9 mouse cellular contexts compared by ENCODE assay signal in the genomic region with DNA sequence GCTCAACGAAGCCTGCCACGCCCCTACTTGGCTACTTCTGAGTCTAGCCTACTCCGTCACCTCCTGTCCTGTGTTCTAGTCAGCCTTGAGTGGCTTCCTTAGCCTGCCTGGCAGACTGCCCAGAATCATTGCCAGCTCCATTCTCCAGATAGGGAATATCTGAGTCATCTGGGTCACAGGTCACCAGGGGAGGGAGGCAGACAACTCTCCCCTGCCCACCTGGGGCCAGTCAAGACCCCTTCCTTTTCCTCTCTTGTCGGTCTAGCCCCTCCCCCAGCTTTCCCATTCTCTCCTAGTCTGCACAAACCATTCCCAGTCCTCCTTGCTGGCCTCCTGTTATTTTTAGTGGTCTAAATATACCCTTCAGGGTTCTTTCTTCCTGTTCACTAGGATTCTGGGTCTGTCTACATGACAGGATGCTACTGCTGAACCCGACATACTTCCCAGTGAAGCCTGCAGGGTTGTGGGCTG. TPM values are rescaled to one million over a fixed set of nuclear protein-coding genes. Genes with fewer than 3 reads are reported as not detected.
DNase-seq lines count a peak whose midpoint lies in the region; ATAC-seq lines count a peak whose summit lies in the region.
"Had no signal": no experiment of that assay in that cellular context is flagged by ENCODE, and none has a peak within 500 bp of the region (broad histone marks: within the 10 kb centered on the region; RNA-seq: fewer than 3 reads in every experiment).

No protein-coding gene starts in this region.

- peaks cover 19% of the 10 kb centered on the region for H3K4me1 ChIP-seq in heart, embryonic 11.5 days (ENCODE audit: control insufficient read depth, insufficient read depth, low read length)

- H3K4me3 ChIP-seq in heart, embryonic 11.5 days (ENCODE audit: low read depth, low read length), result no peak overlapping the region

- no peak; the same call in 1 of the 2 replicates for ATAC-seq in heart, embryonic 11.5 days (replicated peaks; ENCODE audit: insufficient number of reproducible peaks, low FRiP score, low TSS enrichment)

- 34% methylated on average over 5 of the region's 5 CpGs for WGBS in heart, embryonic 11.5 days (ENCODE audit: insufficient replicate concordance)

- no peaks in the 10 kb centered on the region for H3K27me3 ChIP-seq in heart, embryonic 11.5 days (ENCODE audit: control insufficient read depth, insufficient read depth, low read length)

- DNase-seq in ovary, adult 18-20 months (ENCODE audit: low spot score), result peak; percentile 28
- DNase-seq in ovary, postnatal 10 days (ENCODE audit: low spot score), result no peak
- DNase-seq in kidney, postnatal 25 days, result peak; percentile 88 to 89
- DNase-seq in yolk sac, embryonic 10.5 days (ENCODE audit: low spot score), result peak; percentile 49
- no peak for DNase-seq in layer of hippocampus, adult 9-11 months
- DNase-seq in embryo, embryonic 9.5 days (ENCODE audit: extremely low spot score), result no peak
- no peak for DNase-seq in thymus, postnatal 25 days

- H3K9ac ChIP-seq in heart, embryonic 11.5 days (ENCODE audit: low read depth, low read length), result no peak overlapping the region

- H3K27ac ChIP-seq in heart, embryonic 11.5 days (ENCODE audit: low read depth, low read length), result peak overlapping the region; percentile 75

- no peaks in the 10 kb centered on the region for H3K36me3 ChIP-seq in heart, embryonic 11.5 days (ENCODE audit: control insufficient read depth, insufficient read depth, low read length)
- H3K36me3 ChIP-seq: G1E had no signal

- peak overlapping the region; percentile 10; the same call in 1 of the 2 replicates for H3K4me2 ChIP-seq in heart, embryonic 11.5 days

- H3K9me3 ChIP-seq in heart, embryonic 11.5 days (replicated peaks; ENCODE audit: control insufficient read depth, low read length), result no peaks in the 10 kb centered on the region
- H3K9me3 ChIP-seq: G1E had no signal

RNA-seq across cellular contexts. Expression of a gene that starts 50.3 kb away (rescaled TPM):
- polyA plus RNA-seq in heart, embryonic 11.5 days (2014; fragmentation: Nextera tagmentation; extraction: Ambion mirVana), result 11.6 and 16.2 TPM in 2 replicates
- polyA plus RNA-seq: G1E had no signal

Comparison
In these comparisons a context has a peak if more than half of its experiments do, and no peak if none do; other contexts are left out.
1. DNase-seq: peak in ovary, adult 18-20 months (single experiment), kidney, postnatal 25 days (2 of 2) and yolk sac, embryonic 10.5 days (single experiment); none in ovary, postnatal 10 days (single experiment), layer of hippocampus, adult 9-11 months (single experiment), embryo, embryonic 9.5 days (single experiment) and thymus, postnatal 25 days (single experiment).